Mouse (Mus musculus): ENCODE measurements around the gene Trio.
A peak's percentile ranks its signal among the peaks of the same experiment; 100 is the strongest.

Gene Trio

GRCm38 (mm10) chr15:28025447-28026166 lies at the start of gene Trio:
Trio (minus strand) TSS chr15:28025848.
- peak; percentile 97 for DNase-seq (ENCODE audit: low spot score)

DNA sequence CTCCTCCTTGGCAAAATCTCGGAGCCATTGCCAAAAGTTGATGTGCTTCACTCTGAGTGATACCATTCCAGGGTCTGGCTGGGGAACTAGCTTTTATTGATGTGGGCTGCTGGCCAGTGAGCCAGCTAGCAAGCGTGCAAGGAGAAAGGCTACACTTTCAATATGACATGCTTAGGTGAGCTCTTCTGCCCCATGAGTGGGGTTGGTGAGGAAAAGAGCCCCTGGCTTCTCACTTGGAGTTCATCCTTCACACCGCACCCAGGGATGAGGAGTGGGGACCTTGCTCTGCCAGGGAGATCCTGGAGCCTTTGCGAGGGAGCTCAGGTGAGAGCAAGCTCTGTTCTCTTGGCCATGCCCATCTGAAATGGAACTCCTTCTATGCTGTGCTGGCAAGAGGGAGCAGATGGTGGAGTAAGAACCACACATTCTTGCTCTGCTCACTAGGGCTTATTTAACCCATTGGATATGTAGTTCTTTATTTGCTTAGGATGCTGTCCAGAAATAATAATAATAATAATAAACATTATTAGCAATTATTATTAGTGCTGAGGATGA lies 48.8 kb upstream of the Trio start:
- DNase-seq (ENCODE audit: low spot score), result no peak

DNA sequence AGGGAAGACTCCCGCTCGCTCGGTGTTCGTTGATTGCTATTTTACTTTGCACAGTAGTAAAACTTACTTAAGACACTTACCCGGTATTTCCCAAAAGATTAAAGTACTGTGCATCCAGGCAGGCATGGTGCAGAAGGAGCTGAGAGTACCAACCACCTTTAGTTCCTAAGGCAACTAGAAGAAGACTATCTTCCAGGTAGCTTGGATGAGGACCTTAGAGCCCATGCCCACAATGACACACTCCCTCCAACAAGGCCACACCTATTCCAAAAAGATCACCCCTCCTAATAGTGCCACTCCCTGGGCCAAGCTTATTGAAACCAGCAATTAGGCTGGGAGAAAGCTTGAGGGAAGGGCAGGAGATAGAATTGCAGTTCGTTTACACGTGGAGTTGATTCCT lies 46.0 kb upstream of the Trio start:
- no peak for DNase-seq (ENCODE audit: low spot score)

DNA sequence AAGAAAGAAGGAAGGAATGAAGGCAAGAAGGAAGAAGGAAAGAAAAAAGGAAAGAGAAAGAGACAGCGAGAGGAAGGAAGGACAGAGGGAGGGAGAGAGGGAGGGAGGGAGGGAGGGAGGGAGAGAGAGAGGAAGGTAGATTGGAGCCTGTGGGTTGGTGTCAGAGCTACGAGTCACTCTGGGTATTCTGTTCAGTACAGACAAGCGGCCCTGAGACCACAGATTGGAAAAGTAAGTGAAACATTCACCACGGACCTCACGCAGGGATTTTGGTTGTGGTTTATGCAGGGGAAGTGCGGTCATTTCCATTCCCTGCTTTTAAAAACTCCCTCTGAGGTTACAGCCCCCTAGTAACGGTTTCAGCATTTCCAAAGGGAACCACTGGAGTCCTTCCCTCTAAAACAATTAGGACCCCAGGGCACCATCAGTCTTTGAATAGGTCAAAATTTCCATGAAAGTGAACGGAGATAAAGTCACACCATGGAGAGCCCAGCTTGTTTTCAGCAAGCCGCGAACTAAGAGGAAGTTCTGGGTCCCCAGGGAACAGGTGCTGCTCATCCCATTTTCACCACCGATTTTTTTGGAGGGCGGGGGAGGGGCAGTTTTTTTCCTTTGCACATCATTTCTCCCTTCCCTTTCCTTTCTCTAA lies 45.2 kb upstream of the Trio start:
- no peak for DNase-seq (ENCODE audit: low spot score)

- DNase-seq (ENCODE audit: low spot score), result no peak
Measured at GRCm38 (mm10) chr15:28070221-28070620, 44.6 kb upstream of the Trio start.

DNA sequence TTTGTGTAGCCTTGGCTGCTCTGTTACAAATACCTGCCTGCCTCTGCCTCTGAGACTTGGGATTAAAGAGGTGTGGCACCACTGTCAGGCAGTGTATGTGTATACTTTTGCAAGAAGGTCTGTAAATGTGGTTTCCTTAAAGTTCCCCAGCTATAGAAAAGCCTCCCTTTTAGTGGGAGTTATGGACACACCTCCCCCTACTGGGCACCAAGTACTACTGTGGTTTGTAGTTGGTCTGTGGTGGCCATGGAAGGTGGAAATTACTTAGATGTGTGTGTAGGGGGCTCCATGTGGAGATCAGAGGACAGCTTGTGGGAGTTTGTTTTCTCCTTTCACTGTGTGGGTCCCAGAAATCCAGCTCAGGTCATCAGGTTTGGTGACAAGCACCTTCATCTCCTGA lies 41.7 kb upstream of the Trio start:
- peak; percentile 12 for DNase-seq (ENCODE audit: low spot score)

DNA sequence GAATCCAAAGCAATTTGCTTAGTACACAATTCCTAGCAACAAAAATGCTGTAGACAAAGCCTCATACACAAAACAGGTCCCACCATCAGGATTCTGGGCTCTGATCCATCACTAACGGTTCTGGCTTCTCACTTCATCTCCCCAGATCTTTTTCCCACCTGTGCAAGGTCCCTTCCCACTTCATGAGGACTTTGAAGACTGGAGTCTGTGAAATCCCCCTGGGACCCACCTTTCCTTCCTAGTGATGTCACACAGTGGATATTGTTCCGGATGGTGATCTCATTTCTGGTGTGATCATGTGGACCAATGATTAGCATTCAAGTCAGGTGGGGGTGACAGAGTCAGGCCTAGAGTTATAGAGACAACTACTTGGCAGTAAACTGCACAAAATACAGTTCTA lies 40.8 kb upstream of the Trio start:
- no peak for DNase-seq (ENCODE audit: low spot score)

DNA sequence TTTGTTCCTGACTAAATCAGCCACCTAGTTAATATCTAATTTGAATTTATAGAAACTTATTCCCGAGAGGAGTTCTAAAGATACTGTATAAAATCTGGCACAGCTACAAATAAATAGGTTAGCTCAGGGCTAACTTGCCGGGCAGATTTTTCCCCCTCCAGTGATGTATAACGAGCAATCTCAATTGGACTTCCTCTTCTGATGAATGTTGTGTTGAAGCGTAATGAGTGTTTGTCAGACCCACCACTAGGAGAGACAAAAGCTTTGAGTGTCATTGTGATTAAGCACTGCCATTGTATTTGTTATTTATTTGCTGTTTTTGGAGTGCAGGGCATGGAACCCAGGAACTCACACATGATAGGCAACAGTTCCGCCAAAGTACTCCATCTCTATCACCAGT lies 39.9 kb upstream of the Trio start:
- no peak for DNase-seq (ENCODE audit: low spot score)

DNA sequence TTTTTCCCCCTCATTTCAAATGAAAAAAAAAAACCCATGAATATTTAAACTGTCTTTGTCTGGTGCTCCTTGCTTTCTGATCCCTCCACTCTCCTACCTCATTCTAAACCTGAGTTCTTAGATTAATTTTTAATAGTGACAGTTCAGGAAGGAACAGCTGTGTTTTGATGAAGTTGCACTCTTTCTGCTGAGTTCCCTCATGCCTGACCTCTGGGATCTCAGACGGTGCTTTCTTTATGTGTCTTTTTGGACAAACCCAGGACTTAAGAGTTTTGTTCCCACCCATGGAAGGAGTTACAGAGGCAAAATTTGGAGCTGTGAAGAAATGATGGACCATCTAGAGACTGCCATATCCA lies 39.1 kb upstream of the Trio start:
- no peak for DNase-seq (ENCODE audit: low spot score)

- no peak for DNase-seq (ENCODE audit: low spot score)
Measured at GRCm38 (mm10) chr15:28064081-28064732, 38.6 kb upstream of the Trio start.

- DNase-seq (ENCODE audit: low spot score), result no peak
Measured at GRCm38 (mm10) chr15:28063466-28063865, 37.8 kb upstream of the Trio start.

DNA sequence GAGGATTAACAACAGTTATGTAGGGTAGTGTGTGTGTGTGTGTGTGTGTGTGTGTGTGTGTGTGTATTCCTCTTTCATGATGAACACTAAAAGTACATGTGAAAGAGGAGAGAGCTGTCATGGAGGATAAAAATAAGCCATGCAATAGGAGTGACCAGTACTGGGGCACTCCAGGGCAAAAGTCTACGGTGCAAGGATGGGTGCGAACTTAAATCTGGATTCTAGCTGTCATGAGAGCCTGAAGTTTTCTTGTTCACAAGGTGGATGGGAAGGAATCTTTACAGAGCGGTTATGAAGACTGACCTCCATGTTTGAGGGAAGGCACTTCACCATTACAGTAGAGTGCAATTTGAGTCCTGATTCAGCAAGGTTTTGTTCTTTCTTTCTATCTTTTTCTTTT lies 36.4 kb upstream of the Trio start:
- no peak for DNase-seq (ENCODE audit: low spot score)

GRCm38 (mm10) chr15:28060977-28061376 lies 35.3 kb upstream of the Trio start:
- no peak for DNase-seq (ENCODE audit: low spot score)

GRCm38 (mm10) chr15:28060423-28060822 lies 34.8 kb upstream of the Trio start:
- DNase-seq (ENCODE audit: low spot score), result no peak

- no peak for DNase-seq (ENCODE audit: low spot score)
Measured at GRCm38 (mm10) chr15:28057545-28057944, 31.9 kb upstream of the Trio start.

DNA sequence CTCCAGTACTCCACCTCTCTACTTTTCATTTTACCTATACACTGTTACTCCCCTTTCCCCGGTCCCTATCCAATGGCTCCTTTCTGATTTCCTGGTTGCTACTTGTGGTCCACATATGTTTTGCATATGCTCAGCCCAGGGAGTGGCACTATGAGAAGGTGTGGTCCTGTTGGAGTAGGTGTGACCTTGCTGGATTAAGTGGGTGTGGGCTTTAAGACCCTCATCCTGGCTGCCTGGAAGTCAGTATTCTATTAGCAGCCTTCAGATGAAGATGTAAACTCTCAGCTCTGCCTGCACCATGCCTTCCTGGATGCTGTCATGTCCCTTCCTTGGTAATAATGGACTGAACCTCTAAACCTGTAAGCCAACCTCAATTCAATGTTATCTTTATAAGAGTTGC lies 29.1 kb upstream of the Trio start:
- no peak for DNase-seq (ENCODE audit: low spot score)

- no peak for DNase-seq (ENCODE audit: low spot score)
Measured at GRCm38 (mm10) chr15:28054111-28054510, 28.5 kb upstream of the Trio start.

DNA sequence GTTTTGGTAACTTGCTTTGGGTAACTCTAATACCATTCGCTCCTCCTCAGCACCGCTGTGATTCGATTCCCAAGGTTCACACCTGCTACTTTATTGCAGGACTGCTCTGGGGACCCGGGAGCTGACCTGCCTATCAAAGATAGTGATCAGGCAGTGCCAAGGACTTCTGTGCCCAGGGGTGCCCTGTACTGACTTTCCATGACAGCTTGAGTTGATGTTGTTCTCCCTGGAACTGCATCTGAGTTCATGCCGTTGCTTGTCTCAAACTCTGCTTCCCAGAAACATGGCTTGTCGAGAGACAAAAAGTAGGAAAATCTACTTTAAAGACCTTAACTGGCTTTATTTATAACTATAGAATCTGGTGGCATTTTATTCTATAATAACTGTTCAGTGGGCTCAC lies 27.6 kb upstream of the Trio start:
- DNase-seq (ENCODE audit: low spot score), result no peak

DNA sequence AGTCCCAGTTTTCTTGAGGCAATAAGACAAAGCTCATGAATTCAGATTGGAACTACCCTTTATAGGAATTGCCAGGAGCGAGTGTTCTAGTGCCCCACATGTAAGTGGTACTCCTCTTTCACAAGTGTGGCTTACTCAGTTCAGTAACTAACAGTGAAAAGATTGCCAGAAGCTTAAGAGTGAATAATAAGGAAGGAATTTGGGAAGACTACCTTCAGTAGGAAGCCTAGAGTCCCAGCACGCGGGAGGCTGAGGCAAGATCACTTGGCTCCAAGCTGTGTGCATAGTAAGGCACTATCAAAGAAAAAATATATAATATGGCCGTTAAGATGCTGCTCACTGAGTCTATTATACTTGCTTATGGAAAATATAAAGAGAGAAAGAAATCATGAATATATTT lies 26.2 kb upstream of the Trio start:
- no peak for DNase-seq (ENCODE audit: low spot score)

GRCm38 (mm10) chr15:28051104-28051625 lies 25.5 kb upstream of the Trio start:
- DNase-seq (ENCODE audit: low spot score), result no peak

- DNase-seq (ENCODE audit: low spot score), result no peak
Measured at GRCm38 (mm10) chr15:28047711-28048110, 22.1 kb upstream of the Trio start.

DNA sequence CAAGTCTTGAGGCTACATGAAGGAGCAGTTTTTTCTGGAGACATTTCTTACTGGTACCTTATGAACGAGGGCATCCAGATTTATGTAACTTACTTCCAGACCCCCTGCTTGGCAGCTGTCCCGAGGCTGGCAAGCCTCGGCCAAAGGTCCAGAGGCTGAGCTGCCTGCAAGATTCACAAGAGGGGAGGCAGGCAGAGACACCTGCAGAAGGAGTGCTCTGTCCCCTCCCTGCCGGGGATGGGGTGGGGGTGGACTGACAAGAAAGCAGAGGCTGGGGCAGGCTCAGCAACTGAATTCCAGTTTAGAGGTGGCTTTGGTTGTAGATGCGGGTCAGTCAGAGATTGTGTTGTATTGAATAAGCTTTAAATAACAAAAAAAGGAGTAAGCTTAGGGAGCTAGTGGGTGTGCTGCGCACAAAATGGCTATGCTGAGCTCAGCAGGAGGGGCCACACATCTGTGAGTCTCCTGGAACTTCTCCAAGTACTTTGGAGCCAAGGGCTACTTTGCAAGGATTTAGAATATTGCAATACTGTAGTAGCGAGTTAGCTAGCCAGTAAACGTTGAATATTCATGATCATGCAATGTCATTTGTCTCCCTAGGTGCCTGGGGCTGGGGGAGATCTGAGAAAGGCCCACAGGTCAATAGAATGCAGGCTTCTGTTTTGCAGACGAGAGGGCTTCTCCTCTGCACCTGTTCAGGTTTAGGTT lies 15.7 kb upstream of the Trio start:
- no peak for DNase-seq (ENCODE audit: low spot score)

Measured in adipocyte (in vitro differentiated cells).